Mouse (Mus musculus): ENCODE measurements around the gene Dscam.
A peak's percentile ranks its signal among the peaks of the same experiment; 100 is the strongest.

The Dscam gene

GRCm38 (mm10) chr16:97170513-97171081 lies at the start of gene Dscam:
TSS of gene Dscam (minus strand) at chr16:97170752.
- DNase-seq, result no peak

GRCm38 (mm10) chr16:97219381-97219780 lies 48.8 kb upstream of the Dscam start:
- no peak for DNase-seq

- DNase-seq, result no peak
These were observed 39.4 kb upstream of the Dscam start for GRCm38 (mm10) chr16:97209997-97210396.

- DNase-seq, result no peak
These were observed 37.7 kb upstream of the Dscam start for GRCm38 (mm10) chr16:97208276-97208675.

- DNase-seq, result no peak
These were observed 33.5 kb upstream of the Dscam start for GRCm38 (mm10) chr16:97204090-97204489.

GRCm38 (mm10) chr16:97203554-97203953 lies 33.0 kb upstream of the Dscam start:
- no peak for DNase-seq

- DNase-seq, result no peak
These were observed 24.1 kb upstream of the Dscam start for GRCm38 (mm10) chr16:97194630-97195029.

- no peak for DNase-seq
These were observed 23.6 kb upstream of the Dscam start for GRCm38 (mm10) chr16:97194179-97194578.

GRCm38 (mm10) chr16:97192296-97192695 lies 21.7 kb upstream of the Dscam start:
- no peak for DNase-seq

GRCm38 (mm10) chr16:97190604-97191003 lies 20.1 kb upstream of the Dscam start:
- DNase-seq, result no peak

GRCm38 (mm10) chr16:97171500-97171899 lies 948 bp upstream of the Dscam start:
- no peak for DNase-seq

GRCm38 (mm10) chr16:97169901-97170512 lies 545 bp downstream of the Dscam start:
- DNase-seq, result no peak

GRCm38 (mm10) chr16:97168614-97169013 lies 1.9 kb downstream of the Dscam start:
- no peak for DNase-seq

- no peak for DNase-seq
These were observed 2.5 kb downstream of the Dscam start for GRCm38 (mm10) chr16:97168030-97168429.

- no peak for DNase-seq
These were observed 4.4 kb downstream of the Dscam start for GRCm38 (mm10) chr16:97166166-97166565.

GRCm38 (mm10) chr16:97165444-97166121 lies 5.0 kb downstream of the Dscam start:
- DNase-seq, result peak; percentile 7 to 21

- DNase-seq, result no peak
These were observed 12.3 kb downstream of the Dscam start for GRCm38 (mm10) chr16:97158279-97158678.

- no peak for DNase-seq
These were observed 25.9 kb downstream of the Dscam start for GRCm38 (mm10) chr16:97144544-97145194.

GRCm38 (mm10) chr16:97141943-97142342 lies 28.6 kb downstream of the Dscam start:
- no peak for DNase-seq

- DNase-seq, result no peak
These were observed 35.3 kb downstream of the Dscam start for GRCm38 (mm10) chr16:97135003-97135827.

- no peak for DNase-seq
These were observed 43.3 kb downstream of the Dscam start for GRCm38 (mm10) chr16:97127296-97127695.

GRCm38 (mm10) chr16:97110028-97110427 lies 60.5 kb downstream of the Dscam start:
- no peak for DNase-seq

- no peak for DNase-seq
These were observed 65.3 kb downstream of the Dscam start for GRCm38 (mm10) chr16:97105266-97105665.
